Mouse (Mus musculus) activated CD4-positive, CD25-positive, alpha-beta regulatory T cell, adult 4 months (primary cell): ENCODE results near the gene Tmem253. TPM values are rescaled to one million over a fixed set of nuclear protein-coding genes. Genes with fewer than 3 reads are reported as not detected.

ENCODE experiments used
- ATAC-seq: one replicate; pipeline ENCODE4 v1.8.0; 2017
- polyA plus RNA-seq, 2 experiments: library from polyadenylated mRNA; unstranded; fragments of 100-300 nt; shearing (Covaris generic); gene quantifications; one replicate each; pipeline ENCODE4 v1.2.1; 2017

Tmem253 gene
- under 1 TPM in 1 of 2 experiments, not detected in 1; 0.98 TPM for polyA plus RNA-seq

GRCm38 (mm10) chr14:52015445-52016100 lies at the start of gene Tmem253:
Tmem253 (plus strand) TSS chr14:52015658.
- ATAC-seq = no peak

GRCm38 (mm10) chr14:51967400-51967799 lies 48.1 kb upstream of the Tmem253 start:
- no peak for ATAC-seq

GRCm38 (mm10) chr14:51979252-51979651 lies 36.2 kb upstream of the Tmem253 start:
- ATAC-seq = no peak

GRCm38 (mm10) chr14:51983251-51983650 lies 32.2 kb upstream of the Tmem253 start:
- ATAC-seq = no peak

GRCm38 (mm10) chr14:51983855-51984246 lies 31.6 kb upstream of the Tmem253 start:
- ATAC-seq = no peak

GRCm38 (mm10) chr14:51984247-51985231 lies 30.9 kb upstream of the Tmem253 start, which contains the start of gene Arhgef40:
Arhgef40 (plus strand) TSS chr14:51984719.
- peak; percentile 40 for ATAC-seq

- no peak for ATAC-seq
Measured at GRCm38 (mm10) chr14:51985301-51986152, 29.9 kb upstream of the Tmem253 start.

GRCm38 (mm10) chr14:51986153-51986505 lies 29.3 kb upstream of the Tmem253 start:
- ATAC-seq = no peak

GRCm38 (mm10) chr14:51987177-51987576 lies 28.3 kb upstream of the Tmem253 start:
- ATAC-seq = no peak

- ATAC-seq = no peak
Measured at GRCm38 (mm10) chr14:51988731-51989130, 26.7 kb upstream of the Tmem253 start.

GRCm38 (mm10) chr14:51989461-51989970 lies 25.9 kb upstream of the Tmem253 start:
- ATAC-seq = no peak

GRCm38 (mm10) chr14:51994453-51994852 lies 21.0 kb upstream of the Tmem253 start:
- ATAC-seq = no peak

- no peak for ATAC-seq
Measured at GRCm38 (mm10) chr14:51995219-51995871, 20.1 kb upstream of the Tmem253 start.

GRCm38 (mm10) chr14:51996231-51996841 lies 19.1 kb upstream of the Tmem253 start:
- no peak for ATAC-seq

- ATAC-seq = no peak
Measured at GRCm38 (mm10) chr14:51996866-51997265, 18.6 kb upstream of the Tmem253 start.

GRCm38 (mm10) chr14:51997483-51997882 lies 18.0 kb upstream of the Tmem253 start:
- no peak for ATAC-seq

- peak; percentile 91 for ATAC-seq
Measured at GRCm38 (mm10) chr14:52003981-52004495, 11.4 kb upstream of the Tmem253 start.

GRCm38 (mm10) chr14:52005141-52005540 lies 10.3 kb upstream of the Tmem253 start:
- ATAC-seq = no peak

GRCm38 (mm10) chr14:52005616-52006015 lies 9.8 kb upstream of the Tmem253 start:
- no peak for ATAC-seq

- ATAC-seq = no peak
Measured at GRCm38 (mm10) chr14:52006241-52006640, 9.2 kb upstream of the Tmem253 start.

GRCm38 (mm10) chr14:52006771-52007170 lies 8.7 kb upstream of the Tmem253 start:
- ATAC-seq = no peak
